Mouse (Mus musculus) forebrain, postnatal 0 days (tissue): Measurements from ENCODE around the gene Ncln. TPM values are rescaled to one million over a fixed set of nuclear protein-coding genes. Genes with fewer than 3 reads are reported as not detected.
"Not testable (repeated sequence)": the region's sequence is repeated elsewhere in the genome, so short reads cannot be mapped to it uniquely, and the experiment has no call there.

Source experiments
- ATAC-seq: fragments of 200-750 bp; cut with Nextera tagmentation; 2 replicates; pipeline ENCODE4 v1.8.0; 2017; ENCODE audit warnings: mild to moderate bottlenecking, moderate library complexity
- DNase-seq: peaks from one replicate; pipeline ENCODE4 v3.0.0-alpha.2; 2015
- H3K27ac ChIP-seq: fragments of 300-500 bp; sonication (generic); 2 replicates; pipeline ENCODE4 v1.5.1; 2014; ENCODE audit warnings: low read depth, mild to moderate bottlenecking, antibody characterized with exemption, low read length, moderate library complexity, mixed read lengths
- H3K27me3 ChIP-seq: fragments of 300-500 bp; sonication (generic); 2 replicates; pipeline ENCODE4 v1.6.1; 2014; ENCODE audit warnings: mild to moderate bottlenecking, low read length, mixed read lengths; ENCODE audit not compliant: insufficient read depth
- H3K36me3 ChIP-seq: fragments of 300-500 bp; sonication (generic); 2 replicates; pipeline ENCODE4 v1.6.1; 2014; ENCODE audit warnings: mild to moderate bottlenecking, moderate library complexity; ENCODE audit not compliant: insufficient read depth
- H3K4me1 ChIP-seq: fragments of 300-500 bp; sonication (generic); 2 replicates; pipeline ENCODE4 v1.6.1; 2014; ENCODE audit warnings: antibody characterized with exemption; ENCODE audit not compliant: insufficient read depth
- H3K4me2 ChIP-seq: fragments of 300-500 bp; sonication (generic); 2 replicates; pipeline ENCODE4 v1.6.1; 2014; ENCODE audit warnings: low read depth, mild to moderate bottlenecking, moderate library complexity
- H3K4me3 ChIP-seq: fragments of 300-500 bp; sonication (generic); 2 replicates; pipeline ENCODE4 v1.5.1; 2014; ENCODE audit warnings: low read depth, low read length, mixed read lengths
- H3K9ac ChIP-seq: fragments of 300-500 bp; sonication (generic); 2 replicates; pipeline ENCODE4 v1.6.1; 2014; ENCODE audit warnings: mild to moderate bottlenecking
- H3K9me3 ChIP-seq: fragments of 300-500 bp; sonication (generic); 2 replicates; pipeline ENCODE4 v1.6.1; 2016; ENCODE audit warnings: low read length
- CTCF ChIP-seq: sonication (generic); IDR thresholded peaks from 2 replicates; pipeline ENCODE4 v1.5.1; 2016; ENCODE audit warnings: antibody characterized with exemption, control low read depth, low read depth
- WGBS: fragments of 180-500 bp; shearing (Covaris S2); extraction: QIAGEN DNeasy Blood & Tissue Kit; methylation state at CpG from one replicate; pipeline ENCODE4 v1.1.7; 2014; 5-methylcytosine and 5-hydroxymethylcytosine counted together
- microRNA-seq, 2 experiments: library from miRNA; unstranded; fragments of <30 nt; microRNA quantifications; one replicate each; pipeline ENCODE4; 2016
- polyA plus RNA-seq: library from polyadenylated mRNA; unstranded; fragments of >200 nt; fragmentation: Nextera tagmentation; extraction: Ambion mirVana; gene quantifications from 2 replicates; pipeline ENCODE4 v1.2.1, GENCODE M21; 2015
- total RNA-seq: library from RNA; depleted of rRNA; stranded (reverse); fragments of >200 nt; gene quantifications from 2 replicates; pipeline ENCODE4 v1.2.3, GENCODE M21; 2014; rRNA removed

Ncln gene
- total and polyA plus RNA-seq, 2 experiments from 2014 or later: 65.0 to 105 TPM

GRCm38 (mm10) chr10:81450641-81451364 is 45.4 kb downstream of the Ncln start:
- DNase-seq (no peak), ATAC-seq (no peak)
- Histone ChIP-seq H3K27me3 (peaks cover 35% of the 10 kb centered on the region), H3K4me3 (no peak overlapping the region), H3K9me3 (no peaks in the 10 kb centered on the region), H3K4me2 (no peak overlapping the region), H3K27ac (no peak overlapping the region), H3K36me3 (no peaks in the 10 kb centered on the region), H3K4me1 (no peaks in the 10 kb centered on the region), H3K9ac (no peak overlapping the region)
- WGBS: 63% methylated on average over 9 of the region's 9 CpGs
- no peak for TF ChIP-seq CTCF

DNA sequence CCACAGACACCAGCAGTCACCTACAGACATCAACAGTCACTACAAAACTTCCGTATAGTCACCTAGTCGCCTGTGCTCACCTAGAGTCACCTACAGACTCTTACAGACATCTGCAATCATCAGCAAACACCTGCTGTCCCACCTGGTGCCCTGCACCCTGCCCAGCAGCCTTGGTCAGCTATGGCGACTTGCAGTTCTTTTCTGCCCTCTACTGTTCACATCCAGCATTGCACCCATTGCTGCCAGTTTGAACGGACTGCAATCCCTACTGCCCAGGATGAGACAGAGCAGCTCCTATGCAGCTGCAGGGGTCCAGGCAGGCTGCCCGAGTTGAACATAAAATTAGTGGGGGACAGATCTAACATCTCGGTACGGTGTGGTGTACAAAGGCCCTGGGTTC is 46.1 kb downstream of the Ncln start:
- 2% methylated on average over 7 of the region's 7 CpGs for WGBS
- H3K27me3 ChIP-seq: peaks cover 35% of the 10 kb centered on the region
- no peaks in the 10 kb centered on the region for H3K36me3 ChIP-seq
- DNase-seq: peak; percentile 88
- peak; percentile 73 for ATAC-seq
- no peak overlapping the region for H3K27ac ChIP-seq
- H3K4me2 ChIP-seq: no peak overlapping the region
- no peaks in the 10 kb centered on the region for H3K4me1 ChIP-seq
- no peaks in the 10 kb centered on the region for H3K9me3 ChIP-seq
- no peak overlapping the region for H3K4me3 ChIP-seq
- no peak overlapping the region for H3K9ac ChIP-seq
- peak; percentile 99 for TF ChIP-seq CTCF

DNA sequence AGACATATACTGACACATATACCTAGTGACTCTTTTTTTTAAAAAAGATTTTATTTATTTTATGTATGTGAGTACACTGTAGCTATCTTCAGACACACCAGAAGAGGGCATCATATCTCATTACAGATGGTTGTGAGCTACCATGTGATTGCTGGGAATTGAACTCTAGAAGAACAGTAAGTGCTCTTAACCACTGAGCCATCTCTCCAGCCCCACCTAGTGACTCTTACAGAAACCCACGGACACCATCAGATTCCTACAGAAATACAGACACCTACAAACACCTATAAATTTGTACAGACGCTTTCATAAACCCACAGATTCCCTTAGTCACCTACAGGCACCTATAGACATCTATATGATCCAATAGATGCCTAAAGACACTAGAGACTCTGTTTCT is 50.7 kb downstream of the Ncln start:
- not testable (repeated sequence) for H3K27me3 ChIP-seq, H3K4me2 ChIP-seq, H3K36me3 ChIP-seq, ATAC-seq, H3K9ac ChIP-seq, H3K4me3 ChIP-seq, H3K9me3 ChIP-seq, H3K4me1 ChIP-seq, DNase-seq, H3K27ac ChIP-seq
- WGBS: 36% methylated on average over 2 of the region's 2 CpGs

GRCm38 (mm10) chr10:81441019-81441418 is 55.2 kb downstream of the Ncln start:
- H3K4me3 ChIP-seq: no peak overlapping the region
- peak; percentile 38; the same call in 1 of the 2 replicates for TF ChIP-seq CTCF
- ATAC-seq: no peak
- no peak overlapping the region for H3K27ac ChIP-seq
- no peaks in the 10 kb centered on the region for H3K9me3 ChIP-seq
- no peak for DNase-seq
- H3K36me3 ChIP-seq: no peaks in the 10 kb centered on the region
- H3K9ac ChIP-seq: no peak overlapping the region
- H3K4me2 ChIP-seq: no peak overlapping the region
- H3K4me1 ChIP-seq: no peaks in the 10 kb centered on the region
- peaks cover 8% of the 10 kb centered on the region; the same call in 1 of the 2 replicates for H3K27me3 ChIP-seq

Small RNA genes within 50 kb of the gene (microRNA-seq; reads per million reads assigned to microRNA genes)
- gene Gm25595: 0 reads per million in 2 experiments

Other genes with a start within 250 kb of the Ncln start
- 87.3 and 113 TPM in 2 replicates for gene Matk, start 243.5 kb downstream of the Ncln start, total RNA-seq
- gene Matk, start 243.5 kb downstream of the Ncln start, polyA plus RNA-seq: 66.4 and 79.4 TPM in 2 replicates
- gene Mrpl54, start 229.5 kb downstream of the Ncln start, total RNA-seq: 90.2 and 94.9 TPM in 2 replicates
- gene Mrpl54, start 229.5 kb downstream of the Ncln start, polyA plus RNA-seq: 134 and 148 TPM in 2 replicates
- 43.3 and 44.6 TPM in 2 replicates for gene Apba3, start 229.4 kb downstream of the Ncln start, total RNA-seq
- 22.8 and 24.8 TPM in 2 replicates for gene Apba3, start 229.4 kb downstream of the Ncln start, polyA plus RNA-seq
- gene Tjp3, start 204.8 kb downstream of the Ncln start, total RNA-seq: 6.3 and 8.5 TPM in 2 replicates
- 5.7 and 6.4 TPM in 2 replicates for gene Tjp3, start 204.8 kb downstream of the Ncln start, polyA plus RNA-seq
- gene Pip5k1c, start 203.4 kb downstream of the Ncln start, total RNA-seq: 189 and 229 TPM in 2 replicates
- gene Pip5k1c, start 203.4 kb downstream of the Ncln start, polyA plus RNA-seq: 110 and 130 TPM in 2 replicates
- 24.2 and 43.4 TPM in 2 replicates for gene Cactin, start 175.3 kb downstream of the Ncln start, total RNA-seq
- gene Cactin, start 175.3 kb downstream of the Ncln start, polyA plus RNA-seq: 19.9 and 24.2 TPM in 2 replicates
- gene Tbxa2r, start 167.7 kb downstream of the Ncln start, total RNA-seq: 2.4 and 3.9 TPM in 2 replicates
- 3.3 and 3.4 TPM in 2 replicates for gene Tbxa2r, start 167.7 kb downstream of the Ncln start, polyA plus RNA-seq
- 0.15 TPM in 1 of 2 replicates, not detected in the other for gene Gipc3, start 153.1 kb downstream of the Ncln start, total RNA-seq
- not detected in 2 replicates for gene Gipc3, start 153.1 kb downstream of the Ncln start, polyA plus RNA-seq
- gene Hmg20b, start 145.9 kb downstream of the Ncln start, total RNA-seq: 15.1 and 21.6 TPM in 2 replicates
- gene Hmg20b, start 145.9 kb downstream of the Ncln start, polyA plus RNA-seq: 25.1 and 25.2 TPM in 2 replicates
- gene Mfsd12, start 138.9 kb downstream of the Ncln start, total RNA-seq: 19.8 and 23.4 TPM in 2 replicates
- 10.1 TPM in 2 replicates for gene Mfsd12, start 138.9 kb downstream of the Ncln start, polyA plus RNA-seq
- gene 4930404N11Rik, start 130.6 kb downstream of the Ncln start, total RNA-seq: not detected in 2 replicates
- gene 4930404N11Rik, start 130.6 kb downstream of the Ncln start, polyA plus RNA-seq: 0.16 and 0.20 TPM in 2 replicates
- 60.2 and 67.2 TPM in 2 replicates for gene Fzr1, start 117.9 kb downstream of the Ncln start, total RNA-seq
- gene Fzr1, start 117.9 kb downstream of the Ncln start, polyA plus RNA-seq: 128 and 132 TPM in 2 replicates
- 126 and 139 TPM in 2 replicates for gene Dohh, start 112.0 kb downstream of the Ncln start, total RNA-seq
- 111 and 125 TPM in 2 replicates for gene Dohh, start 112.0 kb downstream of the Ncln start, polyA plus RNA-seq
- gene Gm48551, start 111.9 kb downstream of the Ncln start, total RNA-seq: 2.5 and 3.3 TPM in 2 replicates
- gene Gm48551, start 111.9 kb downstream of the Ncln start, polyA plus RNA-seq: 5.0 and 7.3 TPM in 2 replicates
- 5.8 and 16.6 TPM in 2 replicates for gene Gm48552, start 107.4 kb downstream of the Ncln start, total RNA-seq
- gene Gm48552, start 107.4 kb downstream of the Ncln start, polyA plus RNA-seq: 1.9 and 3.7 TPM in 2 replicates
- 0.77 and 1.3 TPM in 2 replicates for gene Smim24, start 103.3 kb downstream of the Ncln start, total RNA-seq
- 1.7 TPM in 2 replicates for gene Smim24, start 103.3 kb downstream of the Ncln start, polyA plus RNA-seq
- 9.0 and 14.5 TPM in 2 replicates for gene Nfic, start 40.8 kb downstream of the Ncln start, total RNA-seq
- 14.8 and 23.1 TPM in 2 replicates for gene Nfic, start 40.8 kb downstream of the Ncln start, polyA plus RNA-seq
- 122 and 166 TPM in 2 replicates for gene Celf5, start 13.7 kb downstream of the Ncln start, total RNA-seq
- gene Celf5, start 13.7 kb downstream of the Ncln start, polyA plus RNA-seq: 59.9 and 71.3 TPM in 2 replicates
- 0.38 TPM in 1 of 2 replicates, not detected in the other for gene S1pr4, start 3.7 kb upstream of the Ncln start, total RNA-seq
- gene S1pr4, start 3.7 kb upstream of the Ncln start, polyA plus RNA-seq: 0.31 and 0.39 TPM in 2 replicates
- 1.3 and 1.5 TPM in 2 replicates for gene Gna15, start 27.8 kb upstream of the Ncln start, total RNA-seq
- 1.3 and 1.6 TPM in 2 replicates for gene Gna15, start 27.8 kb upstream of the Ncln start, polyA plus RNA-seq
- gene Gna11, start 48.8 kb upstream of the Ncln start, total RNA-seq: 110 and 114 TPM in 2 replicates
- gene Gna11, start 48.8 kb upstream of the Ncln start, polyA plus RNA-seq: 126 and 133 TPM in 2 replicates
- 450 and 455 TPM in 2 replicates for gene Aes, start 63.1 kb upstream of the Ncln start, total RNA-seq
- gene Aes, start 63.1 kb upstream of the Ncln start, polyA plus RNA-seq: 752 and 802 TPM in 2 replicates
- 20.5 and 25.6 TPM in 2 replicates for gene Tle2, start 78.2 kb upstream of the Ncln start, total RNA-seq
- 21.0 and 30.5 TPM in 2 replicates for gene Tle2, start 78.2 kb upstream of the Ncln start, polyA plus RNA-seq
- 8.7 and 14.1 TPM in 2 replicates for gene Tle6, start 104.7 kb upstream of the Ncln start, total RNA-seq
- gene Tle6, start 104.7 kb upstream of the Ncln start, polyA plus RNA-seq: 4.2 and 5.1 TPM in 2 replicates
- gene BC025920, start 109.9 kb upstream of the Ncln start, total RNA-seq: 3.8 and 4.7 TPM in 2 replicates
- gene BC025920, start 109.9 kb upstream of the Ncln start, polyA plus RNA-seq: 1.4 TPM in 2 replicates
- 18.0 and 25.2 TPM in 2 replicates for gene Sirt6, start 131.4 kb upstream of the Ncln start, total RNA-seq
- 30.8 and 33.4 TPM in 2 replicates for gene Sirt6, start 131.4 kb upstream of the Ncln start, polyA plus RNA-seq
- 45.9 and 63.6 TPM in 2 replicates for gene Ankrd24, start 132.1 kb upstream of the Ncln start, total RNA-seq
- 11.4 and 13.0 TPM in 2 replicates for gene Ankrd24, start 132.1 kb upstream of the Ncln start, polyA plus RNA-seq
- 5.9 and 9.5 TPM in 2 replicates for gene Gm10778, start 152.7 kb upstream of the Ncln start, total RNA-seq
- 2.3 and 3.4 TPM in 2 replicates for gene Gm10778, start 152.7 kb upstream of the Ncln start, polyA plus RNA-seq
- gene Zfp433, start 208.4 kb upstream of the Ncln start, total RNA-seq: 11.3 and 19.1 TPM in 2 replicates
- gene Zfp433, start 208.4 kb upstream of the Ncln start, polyA plus RNA-seq: 6.6 and 9.1 TPM in 2 replicates